Mouse (Mus musculus) midbrain, embryonic 10.5 days (tissue): ENCODE results near the gene Gcnt7. TPM values are rescaled to one million over a fixed set of nuclear protein-coding genes. Genes with fewer than 3 reads are reported as not detected.

Source experiments
- DNase-seq: peaks from one replicate; pipeline ENCODE4 v3.0.0-alpha.2; 2017; ENCODE audit warnings: low spot score
- H3K27ac ChIP-seq: fragments of 300-500 bp; sonication (generic); replicated peaks from 2 replicates; pipeline ENCODE4 v1.5.1; 2016; ENCODE audit warnings: mild to moderate bottlenecking
- H3K27me3 ChIP-seq: fragments of 300-500 bp; sonication (generic); 2 replicates; pipeline ENCODE4 v1.6.1; 2016; ENCODE audit warnings: low read depth, mild to moderate bottlenecking; ENCODE audit not compliant: poor library complexity, severe bottlenecking
- H3K36me3 ChIP-seq: fragments of 300-500 bp; sonication (generic); 2 replicates; pipeline ENCODE4 v1.6.1; 2016; ENCODE audit warnings: mild to moderate bottlenecking, moderate library complexity
- H3K4me1 ChIP-seq: fragments of 300-500 bp; sonication (generic); 2 replicates; pipeline ENCODE4 v1.6.1; 2016
- H3K4me3 ChIP-seq: fragments of 300-500 bp; sonication (generic); 2 replicates; pipeline ENCODE4 v1.5.1; 2016; ENCODE audit warnings: mild to moderate bottlenecking, moderate library complexity
- H3K9me3 ChIP-seq: fragments of 300-500 bp; sonication (generic); replicated peaks from 2 replicates; pipeline ENCODE4 v1.6.1; 2016; ENCODE audit warnings: mild to moderate bottlenecking
- WGBS: fragments of 180-500 bp; shearing (Covaris S2); methylation state at CpG from one replicate; pipeline ENCODE4 v1.1.7; 2016; 5-methylcytosine and 5-hydroxymethylcytosine counted together
- polyA plus RNA-seq: library from polyadenylated mRNA; unstranded; fragments of >200 nt; fragmentation: Nextera tagmentation; extraction: Ambion mirVana; gene quantifications from 2 replicates; pipeline ENCODE4 v1.2.1, GENCODE M21; 2016

The Gcnt7 gene
- polyA plus RNA-seq, 1 experiment from 2014 or later: 1.7 TPM

DNA sequence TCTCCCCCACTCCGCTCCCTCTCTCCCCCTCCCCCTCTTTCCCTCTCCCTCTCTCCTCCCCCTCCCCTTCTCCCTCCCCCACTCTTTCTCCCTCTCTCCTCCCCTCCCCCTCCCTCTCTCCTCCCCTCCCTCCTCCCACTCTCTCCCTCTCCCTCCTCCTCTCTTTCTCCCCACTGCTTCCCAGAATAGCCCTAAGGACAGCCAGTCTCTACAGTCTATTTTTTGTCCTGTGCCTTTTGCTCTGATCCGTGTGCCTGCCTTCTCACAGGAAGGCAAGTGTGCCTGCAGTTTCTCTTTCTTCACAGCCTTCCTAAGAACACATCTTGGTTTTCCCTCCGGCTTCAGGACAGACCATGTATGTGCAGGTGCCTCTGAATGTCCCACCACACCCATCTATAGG, 19.0 kb upstream of the Gcnt7 start:
- H3K9me3 ChIP-seq: no peaks in the 10 kb centered on the region
- DNase-seq: no peak
- no peak overlapping the region for H3K4me3 ChIP-seq
- H3K4me1 ChIP-seq: peaks cover 13% of the 10 kb centered on the region
- H3K36me3 ChIP-seq: no peaks in the 10 kb centered on the region
- H3K27me3 ChIP-seq: 0 out of 2 replicates have a peak, but pooled peaks cover 4% of the 10 kb centered on the region
- WGBS: 35% methylated on average over 3 of the region's 3 CpGs
- H3K27ac ChIP-seq: no peak overlapping the region

DNA sequence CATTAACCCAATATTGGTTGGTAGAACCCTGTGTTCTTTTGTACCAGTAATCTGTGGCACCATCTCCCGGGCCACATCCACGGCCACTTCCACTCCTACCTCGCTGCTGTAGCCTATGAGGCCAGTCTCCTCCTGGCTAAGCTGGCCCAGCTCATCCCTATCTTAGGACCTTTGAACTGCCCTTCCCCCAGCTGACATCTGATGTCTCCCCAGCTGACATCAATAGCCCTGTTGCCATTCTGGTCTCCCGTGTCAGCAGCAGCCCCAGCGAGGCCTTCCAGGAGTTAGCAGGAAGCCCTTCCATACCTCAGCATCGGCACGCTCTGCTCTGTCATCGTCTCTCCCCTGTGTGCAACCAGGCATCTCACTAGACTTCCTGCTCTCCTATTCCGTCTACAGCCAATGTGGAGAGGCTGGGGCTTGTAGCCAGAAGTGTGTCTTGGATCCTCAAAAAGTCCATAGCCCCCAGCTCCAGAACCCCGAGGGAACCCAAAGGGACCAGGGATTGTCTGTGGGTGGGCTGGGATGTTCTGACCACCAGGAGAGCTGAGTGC, 18.4 kb upstream of the Gcnt7 start:
- Histone ChIP-seq H3K4me1 (peaks cover 13% of the 10 kb centered on the region), H3K4me3 (no peak overlapping the region), H3K36me3 (no peaks in the 10 kb centered on the region), H3K9me3 (no peaks in the 10 kb centered on the region), H3K27ac (no peak overlapping the region), H3K27me3 (0 out of 2 replicates have a peak, but pooled peaks cover 4% of the 10 kb centered on the region)
- 42% methylated on average over 10 of the region's 10 CpGs for WGBS
- no peak for DNase-seq

DNA sequence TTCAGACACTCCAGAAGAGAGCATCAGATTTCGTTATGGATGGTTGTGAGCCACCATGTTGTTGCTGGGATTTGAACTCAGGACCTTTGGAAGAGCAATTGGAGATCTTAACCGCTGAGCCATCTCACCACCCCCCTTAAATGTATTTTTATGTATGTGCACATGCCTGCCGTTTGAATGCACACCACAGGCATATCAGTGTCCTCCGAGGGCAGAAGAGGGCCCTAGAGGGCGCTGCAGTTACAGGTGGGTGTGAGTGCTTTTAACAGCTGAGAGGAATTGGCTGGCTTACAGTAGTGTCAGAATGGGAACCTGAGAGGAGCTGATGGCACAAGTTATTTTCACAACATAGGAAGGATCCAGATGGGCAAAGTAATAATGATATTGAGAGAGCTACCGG, 16.6 kb upstream of the Gcnt7 start:
- DNase-seq: no peak
- H3K9me3 ChIP-seq: no peaks in the 10 kb centered on the region
- peaks cover 13% of the 10 kb centered on the region for H3K4me1 ChIP-seq

DNA sequence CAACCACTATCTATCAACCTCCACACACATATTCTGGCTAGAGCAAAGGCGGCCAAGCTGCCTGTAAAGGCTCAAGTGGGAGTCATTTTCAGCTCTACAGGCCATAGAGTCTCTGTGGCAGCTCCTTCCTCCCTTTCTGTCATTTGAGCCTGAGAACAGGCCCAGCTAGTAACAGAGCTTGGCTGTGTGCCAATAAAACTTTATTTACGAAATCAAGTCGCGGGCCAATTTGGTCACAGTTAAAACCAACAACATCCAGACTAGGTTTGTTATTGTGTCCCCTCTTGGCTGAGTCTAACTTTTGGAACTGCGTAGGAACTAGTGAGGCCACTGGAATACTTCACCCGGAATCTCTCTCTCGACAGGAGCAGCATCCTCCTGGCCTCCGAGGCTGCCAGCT, 15.2 kb upstream of the Gcnt7 start:
- H3K4me3 ChIP-seq: no peak overlapping the region
- H3K9me3 ChIP-seq: no peaks in the 10 kb centered on the region
- H3K36me3 ChIP-seq: peaks cover 19% of the 10 kb centered on the region
- no peak for DNase-seq
- peaks cover 13% of the 10 kb centered on the region for H3K4me1 ChIP-seq
- H3K27me3 ChIP-seq: 0 out of 2 replicates have a peak, but pooled peaks cover 4% of the 10 kb centered on the region
- no peak overlapping the region for H3K27ac ChIP-seq
- WGBS: 81% methylated on average over 8 of the region's 8 CpGs

More for the DNA sequence above, 16.6 kb upstream of the Gcnt7 start:
- Histone ChIP-seq H3K4me3 (no peak overlapping the region), H3K27me3 (0 out of 2 replicates have a peak, but pooled peaks cover 4% of the 10 kb centered on the region), H3K27ac (no peak overlapping the region), H3K36me3 (peaks cover 5% of the 10 kb centered on the region)
- WGBS: 40% methylated on average over 6 of the region's 6 CpGs

DNA sequence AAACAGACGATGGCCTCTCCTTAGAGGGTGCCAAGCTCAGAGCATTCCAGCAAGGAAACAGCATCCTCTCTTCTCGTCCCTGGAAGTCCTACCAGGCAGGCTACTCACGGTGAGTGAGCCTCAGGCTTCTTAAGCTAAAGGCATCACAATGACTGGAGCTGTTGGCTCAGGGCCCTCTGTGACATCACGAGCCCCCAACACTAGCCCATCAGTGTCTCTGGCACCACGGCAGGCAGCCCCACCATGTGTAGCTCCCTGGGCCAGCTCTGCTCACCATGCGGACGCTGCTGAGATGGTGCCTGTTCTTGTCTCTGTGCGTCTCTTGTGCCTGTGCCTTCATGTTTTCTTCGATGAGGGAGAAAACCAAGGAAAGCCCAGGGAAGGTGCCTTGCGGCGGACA, 13.9 kb upstream of the Gcnt7 start, which contains the start of gene Fam209:
Fam209 (plus strand) TSS at position 203 of the 400 bp plus-strand sequence.
- H3K4me3 ChIP-seq: no peak within 1 kb of the TSS
- H3K27ac ChIP-seq: no peak within 1 kb of the TSS
- peaks cover 32% of the 10 kb centered on the region for H3K36me3 ChIP-seq
- no peak for DNase-seq
- 88% methylated on average over 11 of the region's 11 CpGs for WGBS
- H3K27me3 ChIP-seq: 0 out of 2 replicates have a peak, but pooled peaks cover 4% of the 10 kb centered on the region
- no peaks in the 10 kb centered on the region for H3K9me3 ChIP-seq
- peaks cover 8% of the 10 kb centered on the region for H3K4me1 ChIP-seq

DNA sequence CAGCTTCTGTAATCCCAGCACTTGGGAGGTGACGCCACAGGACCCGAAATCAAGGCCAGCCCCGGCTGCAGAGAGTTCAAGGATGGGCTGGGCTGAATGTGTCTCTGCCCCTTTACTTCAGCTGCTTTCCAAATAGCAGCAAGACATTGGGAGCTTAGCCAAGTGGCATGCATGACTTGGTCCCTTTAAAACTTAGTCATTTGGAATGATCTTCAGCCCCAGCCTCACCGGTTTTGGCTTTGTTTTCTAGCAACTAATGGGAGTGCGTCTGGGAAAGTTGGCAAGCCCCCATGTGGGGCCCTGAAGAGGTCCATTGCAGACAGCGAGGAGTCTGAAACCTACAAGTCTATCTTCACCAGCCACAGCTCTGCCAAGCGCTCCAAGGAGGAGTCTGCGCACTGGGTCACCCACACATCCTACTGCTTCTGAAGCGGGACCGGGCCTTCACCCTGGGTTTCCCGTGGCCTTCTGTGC, 10.0 kb upstream of the Gcnt7 start:
- H3K4me3 ChIP-seq: no peak overlapping the region
- 80% methylated on average over 11 of the region's 11 CpGs for WGBS
- no peaks in the 10 kb centered on the region for H3K9me3 ChIP-seq
- H3K27me3 ChIP-seq: no peaks in the 10 kb centered on the region
- peaks cover 69% of the 10 kb centered on the region for H3K36me3 ChIP-seq
- H3K4me1 ChIP-seq: no peaks in the 10 kb centered on the region
- no peak overlapping the region for H3K27ac ChIP-seq
- DNase-seq: no peak

DNA sequence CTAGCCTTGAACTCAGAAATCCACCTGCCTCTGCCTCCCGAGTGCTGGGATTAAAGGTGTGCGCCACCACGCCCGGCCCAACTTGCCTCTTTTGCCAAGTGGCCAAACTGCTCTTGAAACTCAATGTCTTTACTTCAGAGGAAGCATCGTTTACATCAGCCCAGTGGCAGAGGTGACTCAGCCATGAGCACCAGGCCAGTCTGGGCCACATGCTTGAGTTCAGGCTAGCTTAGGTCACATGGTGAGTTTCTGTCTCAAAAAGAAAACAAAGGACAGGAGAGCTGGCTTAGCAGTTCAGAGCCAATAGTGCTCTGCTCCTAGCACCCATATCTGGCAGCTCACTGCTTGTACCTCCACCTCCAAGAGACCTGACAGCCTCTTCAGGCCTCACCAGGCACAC, 8.8 kb upstream of the Gcnt7 start:
- 96% methylated on average over 5 of the region's 5 CpGs for WGBS
- Histone ChIP-seq H3K4me1 (no peaks in the 10 kb centered on the region), H3K36me3 (peaks cover 81% of the 10 kb centered on the region), H3K4me3 (no peak overlapping the region), H3K9me3 (no peaks in the 10 kb centered on the region), H3K27me3 (no peaks in the 10 kb centered on the region), H3K27ac (no peak overlapping the region)
- DNase-seq: no peak

DNA sequence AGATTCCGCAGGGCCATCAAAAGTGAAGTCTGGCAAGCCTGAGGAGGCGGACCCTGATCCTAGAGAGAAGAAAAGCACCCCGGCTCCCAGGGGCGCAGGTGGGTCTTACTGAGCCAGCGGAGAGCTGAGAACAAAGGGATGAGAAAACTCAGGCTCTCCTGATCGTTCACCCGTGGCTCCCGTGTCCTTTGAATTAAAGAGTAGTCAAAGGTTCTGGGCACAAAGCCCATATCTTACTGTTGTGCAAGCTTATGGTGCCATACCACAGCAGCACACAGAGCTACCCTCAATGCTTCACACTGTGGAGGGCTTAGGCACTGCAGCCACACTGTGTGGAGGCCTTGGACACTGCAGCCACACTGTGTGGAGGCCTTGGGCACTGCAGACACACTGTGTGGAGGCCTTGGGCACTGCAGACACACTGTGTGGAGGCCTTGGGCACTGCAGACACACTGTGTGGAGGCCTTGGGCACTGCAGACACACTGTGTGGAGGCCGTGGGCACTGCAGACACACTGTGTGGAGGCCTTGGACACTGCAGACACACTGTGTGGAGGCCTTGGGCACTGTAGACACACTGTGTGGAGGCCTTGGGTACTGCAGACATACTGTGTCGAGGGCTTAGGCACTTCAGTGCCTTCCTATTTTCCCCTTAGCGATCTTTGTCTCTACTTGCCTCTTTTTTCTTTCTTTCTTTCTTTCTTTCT, 8.2 kb upstream of the Gcnt7 start:
- Histone ChIP-seq H3K27me3 (no peaks in the 10 kb centered on the region), H3K4me1 (no peaks in the 10 kb centered on the region), H3K27ac (no peak overlapping the region), H3K4me3 (no peak overlapping the region), H3K9me3 (no peaks in the 10 kb centered on the region), H3K36me3 (peaks cover 86% of the 10 kb centered on the region)
- WGBS: 85% methylated on average over 11 of the region's 11 CpGs
- DNase-seq: no peak

DNA sequence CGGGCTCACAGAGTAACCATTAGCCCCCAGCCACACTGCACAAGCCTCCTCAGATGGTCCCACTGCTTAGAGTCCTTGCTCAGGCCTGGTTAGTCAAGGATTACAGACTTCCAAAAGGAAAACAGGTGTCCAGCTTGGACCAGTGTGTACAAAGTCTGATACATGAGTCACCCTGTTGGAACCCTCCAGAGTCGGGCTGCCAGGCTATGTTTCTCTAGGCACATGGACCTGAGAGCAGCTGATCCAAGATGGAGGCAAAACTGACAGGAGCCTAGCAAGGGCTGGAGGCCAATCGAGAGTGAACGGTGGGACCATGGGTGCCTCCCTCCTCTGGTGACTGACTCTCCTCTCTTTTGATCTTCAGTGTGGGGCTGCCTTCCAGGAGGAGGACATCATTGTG, 4.4 kb upstream of the Gcnt7 start:
- peaks cover 75% of the 10 kb centered on the region for H3K36me3 ChIP-seq
- H3K9me3 ChIP-seq: no peaks in the 10 kb centered on the region
- H3K27ac ChIP-seq: no peak overlapping the region
- no peak overlapping the region for H3K4me3 ChIP-seq
- no peaks in the 10 kb centered on the region for H3K27me3 ChIP-seq
- H3K4me1 ChIP-seq: no peaks in the 10 kb centered on the region
- WGBS: 93% methylated on average over 4 of the region's 4 CpGs
- DNase-seq: no peak

DNA sequence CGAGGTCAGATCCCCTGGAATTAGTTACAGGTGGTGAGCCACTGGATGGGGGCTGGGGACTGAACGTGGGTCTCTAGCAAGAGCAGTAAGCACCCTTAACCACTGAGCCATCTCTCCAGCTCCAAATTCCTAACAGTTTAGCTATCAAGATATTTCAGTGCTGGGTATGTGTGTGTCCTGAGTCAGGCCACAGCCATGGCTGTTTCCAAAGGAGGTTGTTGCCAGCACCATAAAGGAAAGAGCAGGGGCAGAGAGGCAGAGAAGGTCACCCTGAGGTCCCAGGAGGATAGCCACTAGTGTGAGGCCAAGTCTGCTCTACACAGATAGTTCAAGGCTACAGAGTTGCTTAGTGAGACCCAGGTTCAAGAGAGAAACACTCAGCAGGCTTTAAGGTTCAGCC, 2.3 kb upstream of the Gcnt7 start:
- H3K4me3 ChIP-seq: no peak overlapping the region
- H3K36me3 ChIP-seq: peaks cover 69% of the 10 kb centered on the region
- no peaks in the 10 kb centered on the region for H3K4me1 ChIP-seq
- H3K9me3 ChIP-seq: no peaks in the 10 kb centered on the region
- H3K27me3 ChIP-seq: no peaks in the 10 kb centered on the region
- H3K27ac ChIP-seq: no peak overlapping the region
- 86% methylated on average over 2 of the region's 2 CpGs for WGBS
- no peak for DNase-seq

DNA sequence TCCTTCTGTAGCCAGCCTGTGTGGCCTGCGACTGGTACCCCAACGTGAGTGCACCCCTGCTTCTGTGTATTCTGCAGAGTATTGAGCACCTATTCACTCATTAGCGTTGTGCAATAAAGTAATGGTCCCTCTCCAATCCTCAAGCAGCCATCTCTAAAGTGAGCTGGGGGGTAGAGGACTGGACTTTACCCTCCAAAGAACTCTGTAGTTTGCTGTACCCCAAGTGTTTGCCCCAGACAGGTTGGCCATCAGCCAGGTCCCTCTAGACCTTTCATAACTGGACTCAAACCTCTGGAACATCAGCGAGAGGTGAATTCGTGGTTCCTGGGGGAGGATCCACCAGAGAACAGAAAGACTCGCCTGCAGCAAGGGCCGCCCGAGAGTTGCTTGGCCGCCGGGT, 5.9 kb downstream of the Gcnt7 start:
- DNase-seq: no peak
- H3K4me1 ChIP-seq: no peaks in the 10 kb centered on the region
- peaks cover 78% of the 10 kb centered on the region for H3K36me3 ChIP-seq
- H3K27me3 ChIP-seq: no peaks in the 10 kb centered on the region
- H3K9me3 ChIP-seq: no peaks in the 10 kb centered on the region
- no peak overlapping the region for H3K4me3 ChIP-seq
- WGBS: 90% methylated on average over 10 of the region's 10 CpGs
- H3K27ac ChIP-seq: no peak overlapping the region

DNA sequence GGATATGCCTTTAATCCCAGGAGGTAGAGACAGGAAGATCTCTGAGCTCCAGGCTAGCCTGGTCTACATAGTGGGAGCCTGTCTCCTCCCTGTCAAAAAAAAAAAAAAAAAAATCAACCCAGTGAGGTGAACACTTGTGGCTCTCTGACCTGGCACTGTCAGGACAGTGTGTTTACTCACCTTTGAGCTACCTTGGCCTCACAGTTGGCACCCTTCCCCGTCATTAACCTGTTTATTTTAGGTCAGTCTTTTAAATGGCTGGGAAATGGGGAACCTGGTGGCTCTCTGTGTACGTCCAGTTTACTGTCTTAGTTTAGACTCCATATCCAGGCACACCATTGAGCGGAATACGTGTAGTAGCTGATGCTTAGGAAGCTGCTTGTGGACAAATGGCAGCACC, 6.4 kb downstream of the Gcnt7 start:
- H3K4me3 ChIP-seq: no peak overlapping the region
- no peak overlapping the region for H3K27ac ChIP-seq
- DNase-seq: no peak
- H3K9me3 ChIP-seq: no peaks in the 10 kb centered on the region
- no peaks in the 10 kb centered on the region for H3K4me1 ChIP-seq
- H3K27me3 ChIP-seq: no peaks in the 10 kb centered on the region
- WGBS: 97% methylated on average over 4 of the region's 4 CpGs
- H3K36me3 ChIP-seq: peaks cover 78% of the 10 kb centered on the region

DNA sequence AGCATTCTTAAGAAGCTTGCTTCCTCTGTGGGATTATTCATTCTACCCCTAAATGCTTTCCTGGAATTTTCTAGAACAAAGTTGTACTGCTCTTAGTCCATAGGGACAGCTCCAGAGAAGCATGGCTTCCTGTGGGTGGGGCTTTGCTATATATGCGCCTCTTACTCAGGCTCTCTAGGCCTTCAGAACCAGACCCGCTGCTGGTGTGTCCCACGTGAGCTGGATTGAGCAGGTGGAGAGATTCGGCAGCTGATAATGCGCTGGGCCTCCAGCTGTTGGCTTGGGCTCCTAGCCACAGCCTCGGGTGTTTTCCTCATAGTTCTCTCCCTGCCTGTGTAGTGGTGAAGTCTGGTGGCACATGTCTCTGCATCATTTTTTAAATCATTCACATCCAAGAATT, 7.8 kb downstream of the Gcnt7 start:
- H3K27me3 ChIP-seq: no peaks in the 10 kb centered on the region
- peaks cover 85% of the 10 kb centered on the region for H3K36me3 ChIP-seq
- H3K9me3 ChIP-seq: no peaks in the 10 kb centered on the region
- H3K4me3 ChIP-seq: no peak overlapping the region
- no peak overlapping the region for H3K27ac ChIP-seq
- DNase-seq: no peak
- no peaks in the 10 kb centered on the region for H3K4me1 ChIP-seq
- WGBS: 92% methylated on average over 6 of the region's 6 CpGs
